25 mouse cellular contexts compared by ENCODE assay signal in genomic region chrX:143573691-143574090, GRCm38 (mm10). TPM values are rescaled to one million over a fixed set of nuclear protein-coding genes. Genes with fewer than 3 reads are reported as not detected.
DNase-seq lines count a peak whose midpoint lies in the region; ATAC-seq and TF ChIP-seq lines count a peak whose summit lies in the region.
"Had no signal": no experiment of that assay in that cellular context is flagged by ENCODE, and none has a peak within 500 bp of the region (broad histone marks: within the 10 kb centered on the region; RNA-seq: fewer than 3 reads in every experiment).

No protein-coding gene starts in this region.

- H3K36me3 ChIP-seq in heart, postnatal 0 days (replicated peaks; ENCODE audit: control insufficient read depth, insufficient read depth, low read length), result no peaks in the 10 kb centered on the region
- H3K36me3 ChIP-seq in neural tube, embryonic 12.5 days, result no peaks in the 10 kb centered on the region
- no peaks in the 10 kb centered on the region for H3K36me3 ChIP-seq in neural tube, embryonic 15.5 days
- no peaks in the 10 kb centered on the region for H3K36me3 ChIP-seq in stomach, postnatal 0 days (ENCODE audit: control insufficient read depth, insufficient read depth, low read length)
- H3K36me3 ChIP-seq: hindbrain, embryonic 15.5 days; limb, embryonic 12.5 days; liver, embryonic 12.5 days had no signal

- peak; percentile 6 for DNase-seq in adrenal gland, postnatal 10 days
- DNase-seq in adrenal gland, adult 2 months, result no peak
- peak; percentile 13 for DNase-seq in heart, postnatal 0 days (ENCODE audit: low spot score)
- DNase-seq in heart, adult 18-20 months, result no peak
- DNase-seq in stomach, postnatal 0 days (ENCODE audit: low spot score), result no peak
- DNase-seq: cerebellum, adult 18-20 months; gastrocnemius, postnatal 36 days; kidney, adult 9 months; kidney, postnatal 25 days; lung, adult 18-20 months; lung, postnatal 10 days; right cerebral cortex, postnatal 25 days; spleen, adult 18-20 months had no signal

- no peaks in the 10 kb centered on the region for H3K27me3 ChIP-seq in heart, postnatal 0 days (ENCODE audit: control insufficient read depth, insufficient read depth, low read length)
- no peaks in the 10 kb centered on the region for H3K27me3 ChIP-seq in neural tube, embryonic 12.5 days (replicated peaks)
- H3K27me3 ChIP-seq in neural tube, embryonic 15.5 days (replicated peaks), result no peaks in the 10 kb centered on the region; the same call in 1 of the 2 replicates
- H3K27me3 ChIP-seq in stomach, postnatal 0 days (ENCODE audit: control insufficient read depth, insufficient read depth, low read length), result no peaks in the 10 kb centered on the region
- H3K27me3 ChIP-seq: hindbrain, embryonic 15.5 days; liver, embryonic 12.5 days had no signal

- TF ChIP-seq EP300 in heart, postnatal 0 days (IDR thresholded peaks at IDR 0.05; ENCODE audit: low read depth), result no peak
- TF ChIP-seq EP300 in stomach, postnatal 0 days (optimal IDR thresholded peaks at IDR 0.05), result no peak

- WGBS in heart, postnatal 0 days, result 25% methylated on average over 2 of the region's 2 CpGs
- 48% methylated on average over 2 of the region's 2 CpGs for WGBS in neural tube, embryonic 12.5 days
- WGBS in neural tube, embryonic 15.5 days, result 36% methylated on average over 2 of the region's 2 CpGs
- WGBS in stomach, postnatal 0 days, result 41% methylated on average over 2 of the region's 2 CpGs

- no peaks in the 10 kb centered on the region for H3K4me1 ChIP-seq in heart, postnatal 0 days (ENCODE audit: control insufficient read depth, insufficient read depth)
- no peaks in the 10 kb centered on the region; the same call in 1 of the 2 replicates for H3K4me1 ChIP-seq in neural tube, embryonic 12.5 days
- no peaks in the 10 kb centered on the region for H3K4me1 ChIP-seq in neural tube, embryonic 15.5 days
- H3K4me1 ChIP-seq in stomach, postnatal 0 days (replicated peaks; ENCODE audit: control insufficient read depth, insufficient read depth), result no peaks in the 10 kb centered on the region
- H3K4me1 ChIP-seq: forebrain, embryonic 13.5 days; hindbrain, embryonic 15.5 days; limb, embryonic 12.5 days; liver, embryonic 12.5 days had no signal

- H3K4me2 ChIP-seq in heart, postnatal 0 days (ENCODE audit: low read depth, low read length), result no peak overlapping the region
- H3K4me2 ChIP-seq in neural tube, embryonic 12.5 days (replicated peaks), result no peak overlapping the region
- no peak overlapping the region for H3K4me2 ChIP-seq in neural tube, embryonic 15.5 days
- no peak overlapping the region for H3K4me2 ChIP-seq in stomach, postnatal 0 days (replicated peaks; ENCODE audit: low read depth)
- H3K4me2 ChIP-seq: forebrain, embryonic 13.5 days; hindbrain, embryonic 15.5 days; limb, embryonic 12.5 days; liver, embryonic 12.5 days had no signal

- ATAC-seq in heart, postnatal 0 days (ENCODE audit: insufficient read depth, low read depth), result peak; percentile 51
- peak; percentile 44; the same call in 1 of the 2 replicates for ATAC-seq in neural tube, embryonic 12.5 days (ENCODE audit: low FRiP score, low read depth)
- no peak for ATAC-seq in neural tube, embryonic 15.5 days (ENCODE audit: low FRiP score)
- ATAC-seq in stomach, postnatal 0 days (ENCODE audit: low FRiP score, low TSS enrichment), result no peak
- ATAC-seq in megakaryocyte progenitor cell, adult 5-6 weeks (replicated peaks; ENCODE audit: poor library complexity), result no peak
- ATAC-seq: activated CD4-positive, CD25-positive, alpha-beta regulatory T cell, adult 4 months; forebrain, embryonic 13.5 days; intestine, embryonic 16.5 days; liver, embryonic 12.5 days had no signal

- H3K9ac ChIP-seq in heart, postnatal 0 days (replicated peaks; ENCODE audit: low read depth, low read length), result no peak overlapping the region
- no peak overlapping the region for H3K9ac ChIP-seq in neural tube, embryonic 12.5 days
- no peak overlapping the region for H3K9ac ChIP-seq in neural tube, embryonic 15.5 days (replicated peaks)
- H3K9ac ChIP-seq in stomach, postnatal 0 days (ENCODE audit: low read length), result no peak overlapping the region
- H3K9ac ChIP-seq: forebrain, embryonic 13.5 days; hindbrain, embryonic 15.5 days; limb, embryonic 12.5 days; liver, embryonic 12.5 days had no signal

- H3K4me3 ChIP-seq in heart, postnatal 0 days (ENCODE audit: low read depth, low read length), result no peak overlapping the region
- H3K4me3 ChIP-seq in neural tube, embryonic 12.5 days, result no peak overlapping the region
- no peak overlapping the region for H3K4me3 ChIP-seq in neural tube, embryonic 15.5 days (replicated peaks)
- no peak overlapping the region for H3K4me3 ChIP-seq in stomach, postnatal 0 days (ENCODE audit: low read depth, low read length)
- H3K4me3 ChIP-seq: forebrain, embryonic 13.5 days; hindbrain, embryonic 15.5 days; layer of hippocampus, adult 2 months; limb, embryonic 12.5 days; liver, embryonic 12.5 days had no signal

- no peak overlapping the region for H3K27ac ChIP-seq in heart, postnatal 0 days (ENCODE audit: low read depth)
- no peak overlapping the region for H3K27ac ChIP-seq in neural tube, embryonic 12.5 days
- no peak overlapping the region for H3K27ac ChIP-seq in neural tube, embryonic 15.5 days (replicated peaks)
- no peak overlapping the region for H3K27ac ChIP-seq in stomach, postnatal 0 days (replicated peaks)
- H3K27ac ChIP-seq: forebrain, embryonic 13.5 days; hindbrain, embryonic 15.5 days; layer of hippocampus, adult 2 months; limb, embryonic 12.5 days; liver, embryonic 12.5 days had no signal

- no peaks in the 10 kb centered on the region for H3K9me3 ChIP-seq in heart, postnatal 0 days (replicated peaks; ENCODE audit: control insufficient read depth, low read length)
- H3K9me3 ChIP-seq in neural tube, embryonic 12.5 days, result no peaks in the 10 kb centered on the region
- no peaks in the 10 kb centered on the region for H3K9me3 ChIP-seq in neural tube, embryonic 15.5 days (replicated peaks)
- no peaks in the 10 kb centered on the region for H3K9me3 ChIP-seq in stomach, postnatal 0 days (ENCODE audit: control insufficient read depth, low read length)
- H3K9me3 ChIP-seq: forebrain, embryonic 13.5 days; hindbrain, embryonic 15.5 days; limb, embryonic 12.5 days; liver, embryonic 12.5 days had no signal

- TF ChIP-seq CTCF in heart, postnatal 0 days (IDR thresholded peaks at IDR 0.05; ENCODE audit: low read depth), result no peak
- no peak for TF ChIP-seq CTCF in stomach, postnatal 0 days (IDR thresholded peaks at IDR 0.05; ENCODE audit: low read depth)

RNA-seq across cellular contexts. Expression of gene Pak3, which starts 55.3 kb away (rescaled TPM):
- total RNA-seq in adrenal gland, postnatal 10 days (2021), result 10 to 100 TPM; 20.9 to 21.7 TPM
- 10 to 100 TPM; 27.4 to 30.9 TPM for total RNA-seq in adrenal gland, adult 2 months (2021)
- 0.04 and 0.61 TPM in 2 replicates for polyA plus RNA-seq in adrenal gland, adult 2 months (2012; rRNA removed)
- 3.1 and 6.9 TPM in 2 replicates for total RNA-seq in heart, postnatal 0 days (2014; rRNA removed; ENCODE audit: low replicate concordance)
- 4.6 TPM in 2 replicates for polyA plus RNA-seq in heart, postnatal 0 days (2015; fragmentation: Nextera tagmentation; extraction: Ambion mirVana)
- under 1 TPM; 0.35 to 0.51 TPM for total RNA-seq in heart, adult 18-20 months (2021)
- 73.4 and 78.4 TPM in 2 replicates for polyA plus RNA-seq in neural tube, embryonic 12.5 days (2016; fragmentation: Nextera tagmentation; extraction: Ambion mirVana)
- 222 and 249 TPM in 2 replicates for polyA plus RNA-seq in neural tube, embryonic 15.5 days (2015; fragmentation: Nextera tagmentation; extraction: Ambion mirVana)
- 2.0 TPM in 2 replicates for polyA plus RNA-seq in stomach, postnatal 0 days (2015; fragmentation: Nextera tagmentation; extraction: Ambion mirVana)
- total RNA-seq in megakaryocyte progenitor cell, adult 5-6 weeks (2015), result not detected in 2 replicates
- total RNA-seq in megakaryocyte progenitor cell, adult 5-6 weeks (2017), result not detected in 2 replicates
- total RNA-seq: hematopoietic stem cell, adult 5-6 weeks; megakaryocyte, adult 5-6 weeks had no signal
- polyA plus RNA-seq: activated CD4-positive, CD25-positive, alpha-beta regulatory T cell, adult 4 months had no signal

Comparison
In these comparisons a context has a peak if more than half of its experiments do, and no peak if none do; other contexts are left out.
1. DNase-seq: peak in adrenal gland, postnatal 10 days (single experiment) and heart, postnatal 0 days (single experiment); none in adrenal gland, adult 2 months (single experiment), heart, adult 18-20 months (0 of 2) and stomach, postnatal 0 days (single experiment).
2. ATAC-seq: peak in heart, postnatal 0 days (single experiment) and neural tube, embryonic 12.5 days (single experiment); none in neural tube, embryonic 15.5 days (single experiment), stomach, postnatal 0 days (single experiment) and megakaryocyte progenitor cell, adult 5-6 weeks (single experiment).